Mouse (Mus musculus): ENCODE data around the gene Rnf43.

- TF ChIP-seq CTCF (IDR thresholded peaks at IDR 0.05; ENCODE audit: low read depth, low read length) (no peak), GATA1 (IDR thresholded peaks at IDR 0.05; ENCODE audit: borderline replicate concordance, low read length) (no peak), POLR2AphosphoS5 (IDR thresholded peaks at IDR 0.05; ENCODE audit: insufficient replicate concordance, low read depth, low read length) (no peak), TAL1 (conservative IDR thresholded peaks at IDR 0.05; ENCODE audit: low read depth, low read length) (no peak)
Measured at GRCm38 (mm10) chr11:87698126-87698525, 35.6 kb downstream of the Rnf43 start.
